Mouse (Mus musculus) kidney, adult 2 months (tissue): ENCODE results near the gene Pias4. TPM values are rescaled to one million over a fixed set of nuclear protein-coding genes. Genes with fewer than 3 reads are reported as not detected.
A peak's percentile ranks its signal among the peaks of the same experiment; 100 is the strongest.
"Not testable (repeated sequence)": the region's sequence is repeated elsewhere in the genome, so short reads cannot be mapped to it uniquely, and the experiment has no call there.

Source experiments
- DNase-seq: peaks from one replicate; pipeline ENCODE4 v3.0.0; 2021
- H3K27ac ChIP-seq: fragments of 200-500 bp; 2 replicates; pipeline ENCODE4 v1.5.1; 2012; ENCODE audit warnings: low read depth, low read length, control low read depth, inconsistent platforms; ENCODE audit not compliant: insufficient read depth
- H3K27me3 ChIP-seq: fragments of 200-500 bp; replicated peaks from 2 replicates; pipeline ENCODE4 v1.6.1; 2012; ENCODE audit warnings: mild to moderate bottlenecking, moderate library complexity, low read length, inconsistent platforms; ENCODE audit not compliant: control insufficient read depth, insufficient read depth
- H3K36me3 ChIP-seq: fragments of 200-500 bp; 2 replicates; pipeline ENCODE4 v1.6.1; 2012; ENCODE audit warnings: mild to moderate bottlenecking, moderate library complexity, low read length, inconsistent platforms; ENCODE audit not compliant: control insufficient read depth, insufficient read depth
- H3K4me1 ChIP-seq: fragments of 200-500 bp; 2 replicates; pipeline ENCODE4 v1.6.1; 2011; ENCODE audit warnings: low read length; ENCODE audit not compliant: control insufficient read depth, insufficient read depth
- H3K4me3 ChIP-seq: fragments of 200-500 bp; 2 replicates; pipeline ENCODE4 v1.5.1; 2011; ENCODE audit warnings: mild to moderate bottlenecking, low read depth, low read length, control low read depth; ENCODE audit not compliant: insufficient read depth
- CTCF ChIP-seq: fragments of 200-500 bp; conservative IDR thresholded peaks from 2 replicates; pipeline ENCODE4 v1.5.1; 2011; ENCODE audit warnings: low read depth, mild to moderate bottlenecking, control low read depth, low read length, moderate library complexity, mixed read lengths; ENCODE audit not compliant: insufficient read depth, insufficient read length
- POLR2A ChIP-seq: fragments of 200-500 bp; IDR thresholded peaks from one replicate; pipeline ENCODE4 v1.6.1; 2011; ENCODE audit warnings: low read depth, low read length, control low read depth
- WGBS: fragments of 180-500 bp; shearing (Covaris S2); methylation state at CpG from one replicate; pipeline ENCODE4 v1.1.7; 2018; 5-methylcytosine and 5-hydroxymethylcytosine counted together
- polyA plus RNA-seq: library from polyadenylated mRNA; depleted of rRNA; stranded (reverse); fragments of >200 nt; gene quantifications from 2 replicates; pipeline ENCODE4 v1.2.3, GENCODE M21; 2012

Pias4 gene
- polyA plus RNA-seq, 1 experiment: 36.8 TPM

DNA sequence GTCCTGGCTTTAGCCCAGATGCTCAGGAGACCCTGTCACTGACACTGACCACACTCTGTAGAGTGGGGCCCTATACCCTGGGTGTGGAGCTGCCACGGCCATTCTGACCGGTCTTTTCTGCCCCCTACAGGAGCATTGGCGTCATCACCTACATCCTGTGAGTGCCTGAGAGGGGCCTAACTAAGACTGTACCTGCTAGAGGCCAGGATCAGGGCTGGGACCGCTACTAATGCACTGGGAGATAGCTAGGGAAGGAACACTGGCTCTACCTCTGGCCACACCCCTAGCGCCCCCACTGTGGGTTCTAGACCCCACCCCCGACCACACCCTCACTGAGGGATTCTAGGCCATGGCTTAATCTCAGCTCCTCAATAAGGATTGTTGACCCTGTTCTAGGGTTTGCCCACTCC is 23.2 kb upstream of the Pias4 start:
- Histone ChIP-seq H3K27me3 (no peaks in the 10 kb centered on the region), H3K36me3 (no peaks in the 10 kb centered on the region), H3K4me1 (peaks cover 3% of the 10 kb centered on the region; the same call in 1 of the 2 replicates), H3K27ac (no peak overlapping the region), H3K4me3 (no peak overlapping the region)
- peak; percentile 49 for TF ChIP-seq CTCF
- no peak for TF ChIP-seq POLR2A
- WGBS: 57% methylated on average over 6 of the region's 6 CpGs
- no peak for DNase-seq

DNA sequence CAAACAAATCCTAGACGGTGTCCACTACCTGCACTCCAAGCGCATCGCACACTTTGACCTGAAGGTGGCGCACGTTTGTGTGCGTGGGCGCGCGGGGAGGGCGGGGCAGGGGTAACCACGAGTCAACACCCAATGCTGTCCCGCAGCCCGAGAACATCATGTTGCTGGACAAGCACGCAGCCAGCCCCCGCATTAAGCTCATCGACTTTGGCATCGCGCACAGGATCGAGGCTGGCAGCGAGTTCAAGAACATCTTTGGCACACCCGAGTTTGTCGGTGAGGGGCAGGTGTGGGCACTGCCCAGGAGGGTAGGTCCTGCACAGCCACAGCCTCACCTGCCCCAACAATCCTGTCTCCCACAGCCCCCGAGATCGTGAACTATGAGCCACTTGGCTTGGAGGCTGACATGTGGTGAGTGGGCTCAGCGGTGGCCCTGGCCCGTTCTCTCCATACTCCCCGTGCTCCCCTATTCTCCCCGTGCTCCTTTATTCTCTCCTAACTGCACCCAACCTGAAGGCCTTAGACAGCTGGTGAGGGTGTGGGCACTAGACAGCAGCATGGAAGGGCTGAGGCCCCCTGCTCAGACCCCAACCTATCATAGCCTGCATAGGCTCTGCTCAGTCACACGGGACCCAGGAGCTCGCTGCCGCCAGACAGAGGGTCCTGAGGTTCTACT is 22.7 kb upstream of the Pias4 start:
- no peak for DNase-seq
- Histone ChIP-seq H3K27me3 (no peaks in the 10 kb centered on the region), H3K36me3 (no peaks in the 10 kb centered on the region), H3K27ac (no peak overlapping the region), H3K4me1 (peaks cover 3% of the 10 kb centered on the region; the same call in 1 of the 2 replicates), H3K4me3 (no peak overlapping the region)
- TF ChIP-seq CTCF (peak; percentile 41; the same call in 1 of the 2 replicates), POLR2A (no peak)
- 70% methylated on average over 31 of the region's 31 CpGs for WGBS

DNA sequence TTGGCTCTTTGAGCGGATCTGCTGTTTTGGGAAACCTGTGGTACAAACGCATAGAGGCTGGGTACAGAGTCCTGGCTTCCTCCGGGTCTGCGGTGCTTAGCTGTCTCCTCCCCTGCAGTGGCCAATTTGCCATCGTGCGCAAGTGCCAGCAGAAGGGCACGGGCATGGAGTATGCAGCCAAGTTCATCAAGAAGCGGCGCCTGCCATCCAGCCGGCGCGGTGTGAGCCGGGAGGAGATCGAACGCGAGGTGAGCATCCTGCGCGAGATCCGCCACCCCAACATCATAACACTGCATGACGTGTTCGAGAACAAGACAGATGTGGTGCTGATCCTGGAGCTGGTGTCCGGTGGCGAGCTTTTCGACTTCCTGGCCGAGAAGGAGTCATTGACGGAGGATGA is 22.1 kb upstream of the Pias4 start:
- Histone ChIP-seq H3K27ac (no peak overlapping the region), H3K4me3 (no peak overlapping the region), H3K4me1 (peaks cover 3% of the 10 kb centered on the region; the same call in 1 of the 2 replicates), H3K27me3 (no peaks in the 10 kb centered on the region), H3K36me3 (no peaks in the 10 kb centered on the region)
- no peak for TF ChIP-seq CTCF
- TF ChIP-seq POLR2A: no peak
- 87% methylated on average over 26 of the region's 26 CpGs for WGBS
- no peak for DNase-seq

DNA sequence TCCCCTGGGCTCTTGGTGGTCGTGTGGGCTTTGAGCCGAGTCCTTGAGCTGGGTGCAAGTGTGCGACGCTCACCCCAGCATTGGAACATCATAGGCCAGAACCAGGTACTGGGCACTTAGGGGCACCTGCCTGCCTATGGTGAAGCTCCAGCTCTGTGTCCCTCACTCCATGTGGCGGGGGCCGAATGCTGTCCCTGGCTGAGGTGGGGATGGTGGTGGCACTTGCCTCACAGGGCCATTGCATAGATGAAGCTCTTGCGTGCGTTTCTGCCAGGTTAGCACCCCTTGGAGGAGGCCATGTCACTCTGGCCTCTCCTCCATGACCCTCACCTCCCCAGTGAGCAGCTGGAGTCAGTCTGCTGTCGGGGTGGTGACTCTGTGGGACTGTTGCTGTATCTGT is 19.4 kb upstream of the Pias4 start:
- H3K4me1 ChIP-seq: peaks cover 5% of the 10 kb centered on the region; the same call in 1 of the 2 replicates
- H3K4me3 ChIP-seq: no peak overlapping the region
- TF ChIP-seq CTCF (no peak), POLR2A (no peak)
- no peaks in the 10 kb centered on the region for H3K27me3 ChIP-seq
- H3K36me3 ChIP-seq: no peaks in the 10 kb centered on the region; the same call in 1 of the 2 replicates
- DNase-seq: no peak
- no peak overlapping the region for H3K27ac ChIP-seq
- 88% methylated on average over 9 of the region's 9 CpGs for WGBS

DNA sequence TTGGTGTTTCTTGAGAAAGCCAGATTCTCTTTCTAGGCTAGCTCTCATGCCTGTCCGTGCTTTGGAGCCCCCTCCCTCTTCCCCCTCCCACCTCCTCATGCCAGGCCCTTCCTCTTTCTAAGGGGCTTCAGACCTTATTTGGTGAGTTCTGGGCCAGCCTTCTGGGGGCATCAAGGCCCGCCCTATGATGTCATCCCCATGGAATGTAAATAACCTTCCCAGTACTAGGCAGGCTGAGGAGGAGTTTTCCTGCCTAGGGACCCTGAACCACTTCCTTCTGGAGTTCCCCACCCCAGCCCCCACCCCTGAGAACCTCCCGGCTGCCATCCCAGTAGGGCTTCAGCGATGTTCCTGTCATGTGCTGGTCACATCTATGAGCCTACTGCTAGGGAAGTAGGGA is 17.0 kb upstream of the Pias4 start:
- DNase-seq: no peak
- Histone ChIP-seq H3K4me3 (no peak overlapping the region), H3K4me1 (peaks cover 3% of the 10 kb centered on the region; the same call in 1 of the 2 replicates), H3K27me3 (no peaks in the 10 kb centered on the region), H3K27ac (no peak overlapping the region), H3K36me3 (peaks cover 8% of the 10 kb centered on the region; the same call in 1 of the 2 replicates)
- no peak for TF ChIP-seq POLR2A
- WGBS: 40% methylated on average over 4 of the region's 4 CpGs

DNA sequence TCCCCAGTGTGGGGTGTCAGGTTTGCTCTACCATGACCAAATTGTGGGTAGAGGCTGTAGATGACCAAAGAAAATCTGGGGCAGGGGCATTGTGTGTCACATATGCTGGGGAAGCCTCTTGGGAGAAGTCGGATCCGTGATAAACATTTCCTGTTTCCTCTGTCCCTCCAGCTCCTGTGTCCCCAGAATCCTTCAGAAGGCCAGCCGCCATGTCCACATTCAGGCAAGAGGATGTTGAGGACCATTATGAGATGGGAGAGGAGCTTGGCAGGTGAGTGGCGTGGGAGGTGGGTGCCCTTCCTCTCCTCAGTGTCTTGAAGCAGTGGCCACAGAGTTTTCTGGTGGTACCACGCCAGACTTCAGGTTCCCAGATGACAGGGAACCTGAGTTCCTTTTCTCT is 16.1 kb upstream of the Pias4 start, which contains the start of gene 4930442H23Rik:
Gene 4930442H23Rik, minus strand, starts transcription at position 45 of the 400 bp plus-strand sequence.
- TF ChIP-seq CTCF: no peak
- no peak for TF ChIP-seq POLR2A
- peaks cover 12% of the 10 kb centered on the region for H3K36me3 ChIP-seq

DNA sequence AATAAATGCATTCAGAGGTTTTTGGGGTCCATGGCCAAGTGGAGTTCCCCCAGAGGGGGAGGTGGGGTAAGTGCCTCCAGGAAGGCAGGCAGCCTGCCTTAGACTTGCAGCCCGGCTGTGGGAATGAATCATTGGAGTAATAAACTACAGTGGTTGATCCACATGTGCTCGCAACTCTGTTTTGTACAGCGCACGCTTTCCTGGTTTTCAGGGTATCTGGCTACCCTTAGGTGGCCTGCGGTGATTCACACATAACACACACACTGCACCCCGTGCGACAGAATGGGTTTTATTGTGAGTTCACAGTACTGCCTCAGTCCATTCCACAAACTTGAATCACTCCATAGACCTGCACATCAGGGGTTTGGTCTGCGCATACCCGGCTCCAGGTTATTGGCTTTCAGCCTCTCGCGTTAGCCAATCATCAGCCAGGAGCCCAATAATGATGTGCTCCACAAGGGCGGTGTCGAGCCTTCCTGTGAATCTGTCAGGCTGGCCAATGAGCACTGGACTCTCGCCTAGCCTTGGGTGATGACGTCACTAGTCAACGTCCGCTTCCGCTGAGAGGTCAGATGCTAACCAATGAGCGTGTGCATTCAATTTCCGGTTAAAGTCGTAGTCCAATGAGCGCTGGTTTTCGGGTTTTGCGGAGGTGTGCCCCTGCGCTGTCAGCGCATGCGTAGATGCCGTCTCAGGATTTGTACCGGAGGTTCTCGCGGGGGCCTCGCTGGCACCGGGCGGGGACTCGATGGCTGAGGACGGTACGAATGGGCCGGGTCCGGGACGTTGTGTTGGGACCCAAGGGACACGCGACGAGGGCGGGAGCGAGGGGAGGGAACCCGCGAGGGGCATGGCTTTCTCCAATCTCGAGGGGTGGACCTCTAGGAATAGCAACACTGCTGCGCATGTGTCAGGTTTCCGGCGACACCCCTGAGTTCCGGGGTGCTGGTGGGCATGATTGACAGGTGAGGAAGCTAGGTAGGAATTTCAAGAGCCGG is 14.9 kb upstream of the Pias4 start, which contains the start of gene Dapk3:
Gene Dapk3, plus strand, starts transcription at position 670 of the 998 bp plus-strand sequence.
- Histone ChIP-seq H3K4me3 (peak within 1 kb of the TSS; percentile 74), H3K27me3 (no peaks in the 10 kb centered on the region), H3K4me1 (peaks cover 7% of the 10 kb centered on the region; the same call in 1 of the 2 replicates), H3K27ac (peak within 1 kb of the TSS; percentile 83), H3K36me3 (peaks cover 16% of the 10 kb centered on the region)
- peak; percentile 99 for DNase-seq
- WGBS: 7% methylated on average over 53 of the region's 53 CpGs
- TF ChIP-seq CTCF: no peak
- TF ChIP-seq POLR2A: peak; percentile 76

More for the DNA sequence above, 16.1 kb upstream of the Pias4 start, which contains the start of gene 4930442H23Rik:
- Histone ChIP-seq H3K27ac (peak within 1 kb of the TSS; percentile 83), H3K4me1 (peaks cover 3% of the 10 kb centered on the region; the same call in 1 of the 2 replicates), H3K4me3 (peak within 1 kb of the TSS; percentile 74), H3K27me3 (no peaks in the 10 kb centered on the region)
- no peak for DNase-seq
- 73% methylated on average over 5 of the region's 5 CpGs for WGBS

DNA sequence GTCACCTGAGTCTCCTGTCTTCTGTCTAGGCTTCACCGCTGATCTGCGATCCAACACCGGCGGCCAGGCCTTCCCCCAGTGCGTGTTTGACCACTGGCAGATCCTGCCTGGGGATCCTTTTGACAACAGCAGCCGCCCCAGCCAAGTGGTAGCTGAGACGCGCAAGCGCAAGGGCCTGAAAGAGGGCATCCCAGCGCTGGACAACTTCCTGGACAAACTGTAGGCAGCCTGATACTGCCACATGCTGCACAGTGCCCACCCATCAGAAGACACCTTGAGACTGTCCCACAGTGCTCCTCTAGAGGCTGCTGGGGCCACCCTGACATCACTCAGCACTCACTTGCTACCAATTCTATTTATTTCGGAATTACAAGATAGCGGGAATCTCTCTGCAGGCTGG is 14.1 kb upstream of the Pias4 start:
- H3K4me1 ChIP-seq, H3K27me3 ChIP-seq, DNase-seq, H3K4me3 ChIP-seq, H3K27ac ChIP-seq: not testable (repeated sequence)
- WGBS: 87% methylated on average over 12 of the region's 12 CpGs
- H3K36me3 ChIP-seq: peaks cover 16% of the 10 kb centered on the region
